Mouse (Mus musculus): Measurements from ENCODE around the gene Ubap2l. TPM values are rescaled to one million over a fixed set of nuclear protein-coding genes. Genes with fewer than 3 reads are reported as not detected.
A peak's percentile ranks its signal among the peaks of the same experiment; 100 is the strongest.

Ubap2l gene
- polyA plus RNA-seq, 1 experiment from 2014 or later, result 148 TPM

DNA sequence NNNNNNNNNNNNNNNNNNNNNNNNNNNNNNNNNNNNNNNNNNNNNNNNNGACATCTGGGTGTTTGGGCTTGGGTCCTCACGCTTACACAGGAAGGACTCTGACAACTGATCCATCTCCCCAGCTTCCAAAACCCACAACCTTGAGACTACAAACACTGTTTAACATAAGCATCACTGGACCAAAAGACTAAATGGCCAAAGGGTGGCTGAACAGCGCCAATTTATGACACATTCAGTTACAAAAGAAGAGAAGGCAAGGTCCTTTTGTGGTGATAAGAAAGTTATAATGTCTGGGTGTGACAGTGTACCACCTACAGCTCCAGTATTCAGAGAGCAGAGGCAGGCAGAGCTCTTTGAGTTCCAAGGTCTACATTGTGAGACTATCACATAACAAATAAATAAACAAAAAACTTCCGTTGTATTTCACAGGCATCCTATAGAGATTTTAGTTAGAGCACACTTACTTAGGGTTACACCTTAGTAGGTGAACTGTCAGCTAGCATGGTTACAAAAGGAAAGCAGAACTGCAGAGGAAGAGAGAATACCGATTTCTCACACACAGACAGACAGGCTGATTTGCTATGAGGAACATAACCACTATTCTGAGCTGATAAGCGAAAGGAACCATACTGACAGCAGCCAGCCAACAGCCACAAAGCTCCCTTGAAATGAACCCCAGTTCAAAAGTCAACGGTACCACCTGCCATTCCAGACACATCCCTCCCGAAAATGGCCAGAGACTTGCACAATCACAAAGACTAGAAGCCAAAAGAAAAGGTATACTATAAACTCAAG, 96.1 kb downstream of the Ubap2l start:
- ATAC-seq (ENCODE audit: low FRiP score) (no peak), DNase-seq (ENCODE audit: low spot score) (no peak)
- Histone ChIP-seq H3K27me3 (ENCODE audit: control insufficient read depth, insufficient read depth, low read length) (no peaks in the 10 kb centered on the region), H3K27ac (no peak overlapping the region), H3K36me3 (replicated peaks; ENCODE audit: control insufficient read depth, insufficient read depth) (peaks cover 73% of the 10 kb centered on the region), H3K4me1 (replicated peaks; ENCODE audit: control insufficient read depth, insufficient read depth, low read length) (peaks cover 22% of the 10 kb centered on the region), H3K9me3 (ENCODE audit: control insufficient read depth, low read length) (no peaks in the 10 kb centered on the region), H3K4me2 (replicated peaks) (no peak overlapping the region), H3K4me3 (replicated peaks; ENCODE audit: low read length) (no peak overlapping the region), H3K9ac (no peak overlapping the region)
- 94% methylated on average over 7 of the region's 7 CpGs for WGBS

- H3K9me3 ChIP-seq (ENCODE audit: control insufficient read depth, low read length), result no peaks in the 10 kb centered on the region
- DNase-seq (ENCODE audit: low spot score) (peak; percentile 83), ATAC-seq (ENCODE audit: low FRiP score) (no peak)
- no peaks in the 10 kb centered on the region for H3K4me1 ChIP-seq (replicated peaks; ENCODE audit: control insufficient read depth, insufficient read depth, low read length)
- H3K27ac ChIP-seq, result no peak overlapping the region
- WGBS, result 5% methylated on average over 4 of the region's 4 CpGs
- H3K27me3 ChIP-seq (ENCODE audit: control insufficient read depth, insufficient read depth, low read length), result no peaks in the 10 kb centered on the region
- H3K9ac ChIP-seq, result no peak overlapping the region
- H3K36me3 ChIP-seq (replicated peaks; ENCODE audit: control insufficient read depth, insufficient read depth), result peaks cover 98% of the 10 kb centered on the region
- no peak overlapping the region for H3K4me3 ChIP-seq (replicated peaks; ENCODE audit: low read length)
- no peak overlapping the region for H3K4me2 ChIP-seq (replicated peaks)
Measured at GRCm38 (mm10) chr3:89953420-89953819, 99.0 kb downstream of the Ubap2l start.

MicroRNAs encoded within 50 kb of the gene (microRNA counts, 519-probe panel; counts per million panel counts)
- microRNA mmu-miR-190b, result 4,860 counts per million, percentile 49 among the panel's probes with 10 or more counts

Small RNA genes within 50 kb of the gene (microRNA-seq; reads per million reads assigned to microRNA genes)
- 17.6 reads per million, percentile 35 among the genes with 10 or more reads in this experiment for gene Mir190b
- 0.81 reads per million for gene Mir7669

Other genes with a start within 250 kb of the Ubap2l start
- gene She, start 221.3 kb downstream of the Ubap2l start, polyA plus RNA-seq (2014; fragmentation: Nextera tagmentation; extraction: Ambion mirVana), result 2.3 and 2.8 TPM in 2 replicates
- 0.83 and 1.0 TPM in 2 replicates for gene Il6ra, start 139.4 kb downstream of the Ubap2l start, polyA plus RNA-seq (2014; fragmentation: Nextera tagmentation; extraction: Ambion mirVana)
- gene Atp8b2, start 89.1 kb downstream of the Ubap2l start, polyA plus RNA-seq (2014; fragmentation: Nextera tagmentation; extraction: Ambion mirVana), result 12.9 and 15.1 TPM in 2 replicates
- 105 and 108 TPM in 2 replicates for gene Hax1, start 53.8 kb downstream of the Ubap2l start, polyA plus RNA-seq (2014; fragmentation: Nextera tagmentation; extraction: Ambion mirVana)
- 200 and 225 TPM in 2 replicates for gene 4933434E20Rik, start 992 bp downstream of the Ubap2l start, polyA plus RNA-seq (2014; fragmentation: Nextera tagmentation; extraction: Ambion mirVana)
- 313 and 339 TPM in 2 replicates for gene Tpm3, start 20.0 kb upstream of the Ubap2l start, polyA plus RNA-seq (2014; fragmentation: Nextera tagmentation; extraction: Ambion mirVana)
- 0.35 and 0.51 TPM in 2 replicates for gene Nup210l, start 51.5 kb upstream of the Ubap2l start, polyA plus RNA-seq (2014; fragmentation: Nextera tagmentation; extraction: Ambion mirVana)
- 911 and 1,154 TPM in 2 replicates for gene Rps27, start 161.0 kb upstream of the Ubap2l start, polyA plus RNA-seq (2014; fragmentation: Nextera tagmentation; extraction: Ambion mirVana)
- 11.9 and 13.3 TPM in 2 replicates for gene Rab13, start 161.1 kb upstream of the Ubap2l start, polyA plus RNA-seq (2014; fragmentation: Nextera tagmentation; extraction: Ambion mirVana)
- gene Jtb, start 179.0 kb upstream of the Ubap2l start, polyA plus RNA-seq (2014; fragmentation: Nextera tagmentation; extraction: Ambion mirVana), result 102 and 103 TPM in 2 replicates
- 1.8 and 1.9 TPM in 2 replicates for gene Creb3l4, start 190.9 kb upstream of the Ubap2l start, polyA plus RNA-seq (2014; fragmentation: Nextera tagmentation; extraction: Ambion mirVana)
- gene Slc39a1, start 195.5 kb upstream of the Ubap2l start, polyA plus RNA-seq (2014; fragmentation: Nextera tagmentation; extraction: Ambion mirVana), result 42.9 and 48.0 TPM in 2 replicates
- gene Crtc2, start 201.5 kb upstream of the Ubap2l start, polyA plus RNA-seq (2014; fragmentation: Nextera tagmentation; extraction: Ambion mirVana), result 10.1 and 10.5 TPM in 2 replicates
- 7.1 and 8.9 TPM in 2 replicates for gene Dennd4b, start 212.6 kb upstream of the Ubap2l start, polyA plus RNA-seq (2014; fragmentation: Nextera tagmentation; extraction: Ambion mirVana)
- 12.3 and 14.7 TPM in 2 replicates for gene Gatad2b, start 240.6 kb upstream of the Ubap2l start, polyA plus RNA-seq (2014; fragmentation: Nextera tagmentation; extraction: Ambion mirVana)

Data from hindbrain, embryonic 14.5 days (tissue).